Mouse (Mus musculus) limb, embryonic 14.5 days (tissue): ENCODE data around the gene Fam222a. TPM values are rescaled to one million over a fixed set of nuclear protein-coding genes. Genes with fewer than 3 reads are reported as not detected.
A peak's percentile ranks its signal among the peaks of the same experiment; 100 is the strongest.

Experiments used
- ATAC-seq: fragments of 200-750 bp; cut with Nextera tagmentation; 2 replicates; pipeline ENCODE4 v1.8.0; 2017; ENCODE audit warnings: low read depth, moderate number of reproducible peaks, moderate TSS enrichment; ENCODE audit not compliant: low FRiP score
- DNase-seq: peaks from one replicate; pipeline ENCODE4 v3.0.0-alpha.2; 2015; ENCODE audit warnings: low spot score
- H3K27ac ChIP-seq: fragments of 300-500 bp; sonication (generic); replicated peaks from 2 replicates; pipeline ENCODE4 v1.5.1; 2014; ENCODE audit warnings: low read depth, mild to moderate bottlenecking, low read length, moderate library complexity, mixed read lengths
- H3K27me3 ChIP-seq: fragments of 300-500 bp; sonication (generic); 2 replicates; pipeline ENCODE4 v1.6.1; 2014; ENCODE audit warnings: low read length, mixed read lengths; ENCODE audit not compliant: control insufficient read depth, insufficient read depth
- H3K36me3 ChIP-seq: fragments of 300-500 bp; sonication (generic); 2 replicates; pipeline ENCODE4 v1.6.1; 2014; ENCODE audit warnings: mild to moderate bottlenecking, low read length, moderate library complexity, mixed read lengths; ENCODE audit not compliant: control insufficient read depth, insufficient read depth
- H3K4me1 ChIP-seq: fragments of 300-500 bp; sonication (generic); 2 replicates; pipeline ENCODE4 v1.6.1; 2014; ENCODE audit warnings: antibody characterized with exemption, low read length, mixed read lengths; ENCODE audit not compliant: control insufficient read depth, insufficient read depth
- H3K4me2 ChIP-seq: fragments of 300-500 bp; sonication (generic); replicated peaks from 2 replicates; pipeline ENCODE4 v1.6.1; 2014; ENCODE audit warnings: low read depth, mild to moderate bottlenecking, low read length, moderate library complexity; ENCODE audit not compliant: severe bottlenecking
- H3K4me3 ChIP-seq: fragments of 300-500 bp; sonication (generic); replicated peaks from 2 replicates; pipeline ENCODE4 v1.5.1; 2014; ENCODE audit warnings: low read length
- H3K9ac ChIP-seq: fragments of 300-500 bp; sonication (generic); 2 replicates; pipeline ENCODE4 v1.6.1; 2014; ENCODE audit warnings: mild to moderate bottlenecking, low read depth, low read length, moderate library complexity; ENCODE audit not compliant: severe bottlenecking
- H3K9me3 ChIP-seq: fragments of 300-500 bp; sonication (generic); 2 replicates; pipeline ENCODE4 v1.6.1; 2016; ENCODE audit warnings: low read length; ENCODE audit not compliant: control insufficient read depth
- POLR2A ChIP-seq: fragments of 200-500 bp; IDR thresholded peaks from 2 replicates; pipeline ENCODE4 v1.8.0; 2012; ENCODE audit warnings: inconsistent platforms, mild to moderate bottlenecking, moderate library complexity, borderline replicate concordance; ENCODE audit not compliant: insufficient read depth, insufficient read length; ENCODE audit errors: extremely low read depth
- WGBS: fragments of 180-500 bp; shearing (Covaris S2); extraction: QIAGEN DNeasy Blood & Tissue Kit; methylation state at CpG from one replicate; pipeline ENCODE4 v1.1.7; 2014; 5-methylcytosine and 5-hydroxymethylcytosine counted together
- polyA plus RNA-seq, 2 experiments: library from polyadenylated mRNA; depleted of rRNA in 1 of 2; stranded (reverse) in 1 of 2; unstranded in 1 of 2; fragments of >200 nt; fragmentation: Nextera tagmentation in 1 of 2; extraction: Ambion mirVana in 1 of 2; gene quantifications; 2 replicates each; pipeline versions ENCODE4 v1.2.1 to v1.2.3; 2012 to 2014

Gene Fam222a
- polyA plus RNA-seq, 2 experiments: 1.1 to 1.5 TPM

- Histone ChIP-seq H3K27ac (no peak overlapping the region), H3K4me1 (no peaks in the 10 kb centered on the region), H3K36me3 (no peaks in the 10 kb centered on the region), H3K9ac (no peak overlapping the region), H3K4me2 (no peak overlapping the region), H3K9me3 (no peaks in the 10 kb centered on the region), H3K27me3 (no peaks in the 10 kb centered on the region), H3K4me3 (no peak overlapping the region)
- no peak for DNase-seq
- 79% methylated on average over 3 of the region's 3 CpGs for WGBS
- no peak for ATAC-seq
- no peak for TF ChIP-seq POLR2A
These were observed 15.2 kb downstream of the Fam222a start for GRCm38 (mm10) chr5:114583046-114583445.

GRCm38 (mm10) chr5:114583490-114584175, 15.8 kb downstream of the Fam222a start:
- no peak for DNase-seq
- H3K27ac ChIP-seq: no peak overlapping the region
- H3K36me3 ChIP-seq: no peaks in the 10 kb centered on the region
- no peaks in the 10 kb centered on the region for H3K27me3 ChIP-seq
- H3K4me2 ChIP-seq: no peak overlapping the region
- ATAC-seq: no peak
- no peak for TF ChIP-seq POLR2A
- no peak overlapping the region for H3K4me3 ChIP-seq
- no peaks in the 10 kb centered on the region for H3K9me3 ChIP-seq
- no peaks in the 10 kb centered on the region for H3K4me1 ChIP-seq
- no peak overlapping the region for H3K9ac ChIP-seq
- 69% methylated on average over 12 of the region's 12 CpGs for WGBS

- DNase-seq: no peak
- H3K4me2 ChIP-seq: no peak overlapping the region
- whole genome bisulfite sequencing: 69% methylated on average over 14 of the region's 14 CpGs
- H3K4me1 ChIP-seq: no peaks in the 10 kb centered on the region
- H3K9me3 ChIP-seq: no peaks in the 10 kb centered on the region
- H3K27me3 ChIP-seq: no peaks in the 10 kb centered on the region
- no peak for TF ChIP-seq POLR2A
- H3K27ac ChIP-seq: no peak overlapping the region
- no peak overlapping the region for H3K4me3 ChIP-seq
- ATAC-seq: no peak
- no peaks in the 10 kb centered on the region for H3K36me3 ChIP-seq
- H3K9ac ChIP-seq: no peak overlapping the region
These were observed 16.7 kb downstream of the Fam222a start for GRCm38 (mm10) chr5:114584293-114585104.

- no peak overlapping the region for H3K9ac ChIP-seq
- no peaks in the 10 kb centered on the region for H3K4me1 ChIP-seq
- WGBS: 15% methylated on average over 5 of the region's 5 CpGs
- ATAC-seq: no peak
- no peak for TF ChIP-seq POLR2A
- H3K27me3 ChIP-seq: no peaks in the 10 kb centered on the region
- no peak overlapping the region for H3K27ac ChIP-seq
- no peaks in the 10 kb centered on the region for H3K36me3 ChIP-seq
- H3K9me3 ChIP-seq: no peaks in the 10 kb centered on the region
- H3K4me2 ChIP-seq: no peak overlapping the region
- H3K4me3 ChIP-seq: no peak overlapping the region
- no peak for DNase-seq
These were observed 17.9 kb downstream of the Fam222a start for GRCm38 (mm10) chr5:114585682-114586081.

GRCm38 (mm10) chr5:114587908-114588307, 20.1 kb downstream of the Fam222a start:
- Histone ChIP-seq H3K4me1 (peaks cover 8% of the 10 kb centered on the region), H3K4me2 (no peak overlapping the region), H3K4me3 (no peak overlapping the region), H3K36me3 (no peaks in the 10 kb centered on the region), H3K27ac (no peak overlapping the region), H3K9me3 (no peaks in the 10 kb centered on the region), H3K27me3 (no peaks in the 10 kb centered on the region), H3K9ac (no peak overlapping the region)
- DNase-seq (peak; percentile 80), ATAC-seq (peak; percentile 38; the same call in 1 of the 2 replicates)
- WGBS: 36% methylated on average over 9 of the region's 9 CpGs
- no peak for TF ChIP-seq POLR2A
